Mouse (Mus musculus) midbrain, postnatal 0 days (tissue): ENCODE data around the gene Rab43. TPM values are rescaled to one million over a fixed set of nuclear protein-coding genes. Genes with fewer than 3 reads are reported as not detected.
A peak's percentile ranks its signal among the peaks of the same experiment; 100 is the strongest.

Experiments
- ATAC-seq: fragments of 200-750 bp; cut with Nextera tagmentation; 2 replicates; pipeline ENCODE4 v1.8.0; 2017; ENCODE audit warnings: moderate number of reproducible peaks, mild to moderate bottlenecking, moderate TSS enrichment, moderate library complexity; ENCODE audit not compliant: low FRiP score
- DNase-seq: peaks from one replicate; pipeline ENCODE4 v3.0.0-alpha.2; 2015; ENCODE audit warnings: low spot score
- H3K27ac ChIP-seq: fragments of 300-500 bp; sonication (generic); 2 replicates; pipeline ENCODE4 v1.5.1; 2014; ENCODE audit warnings: low read depth, mild to moderate bottlenecking, low read length, mixed read lengths
- H3K27me3 ChIP-seq: fragments of 300-500 bp; sonication (generic); 2 replicates; pipeline ENCODE4 v1.6.1; 2014; ENCODE audit warnings: low read length, control low read depth, mixed read lengths; ENCODE audit not compliant: insufficient read depth
- H3K36me3 ChIP-seq: fragments of 300-500 bp; sonication (generic); 2 replicates; pipeline ENCODE4 v1.6.1; 2014; ENCODE audit warnings: low read length, control low read depth, mixed read lengths; ENCODE audit not compliant: insufficient read depth
- H3K4me1 ChIP-seq: fragments of 300-500 bp; sonication (generic); 2 replicates; pipeline ENCODE4 v1.6.1; 2014; ENCODE audit warnings: mild to moderate bottlenecking, control low read depth, antibody characterized with exemption, low read length, mixed read lengths; ENCODE audit not compliant: insufficient read depth
- H3K4me2 ChIP-seq: fragments of 300-500 bp; sonication (generic); 2 replicates; pipeline ENCODE4 v1.6.1; 2014; ENCODE audit warnings: low read depth, mild to moderate bottlenecking, low read length, mixed read lengths; ENCODE audit not compliant: poor library complexity, severe bottlenecking
- H3K4me3 ChIP-seq: fragments of 300-500 bp; sonication (generic); 2 replicates; pipeline ENCODE4 v1.5.1; 2014; ENCODE audit warnings: low read depth, mild to moderate bottlenecking, low read length, moderate library complexity
- H3K9ac ChIP-seq: fragments of 300-500 bp; sonication (generic); replicated peaks from 2 replicates; pipeline ENCODE4 v1.6.1; 2014; ENCODE audit warnings: mild to moderate bottlenecking, low read length, moderate library complexity, mixed read lengths; ENCODE audit not compliant: poor library complexity, severe bottlenecking
- H3K9me3 ChIP-seq: fragments of 300-500 bp; sonication (generic); 2 replicates; pipeline ENCODE4 v1.6.1; 2016; ENCODE audit warnings: low read length, control low read depth
- CTCF ChIP-seq: IDR thresholded peaks from 2 replicates; pipeline ENCODE4 v1.5.1; 2016; ENCODE audit warnings: antibody characterized with exemption, mild to moderate bottlenecking
- WGBS: fragments of 180-500 bp; shearing (Covaris S2); extraction: QIAGEN DNeasy Blood & Tissue Kit; methylation state at CpG from one replicate; pipeline ENCODE4 v1.1.7; 2014; 5-methylcytosine and 5-hydroxymethylcytosine counted together
- polyA plus RNA-seq: library from polyadenylated mRNA; unstranded; fragments of >200 nt; fragmentation: Nextera tagmentation; extraction: Ambion mirVana; gene quantifications from 2 replicates; pipeline ENCODE4 v1.2.1, GENCODE M21; 2015
- total RNA-seq: library from RNA; depleted of rRNA; stranded (reverse); fragments of >200 nt; gene quantifications from 2 replicates; pipeline ENCODE4 v1.2.3, GENCODE M21; 2014

Rab43 gene
- total and polyA plus RNA-seq, 2 experiments from 2014 or later: 9.9 to 31.6 TPM

GRCm38 (mm10) chr6:87787108-87787890 lies 24.7 kb downstream of the Rab43 start:
- no peak overlapping the region for H3K9ac ChIP-seq
- no peak for DNase-seq
- TF ChIP-seq CTCF: no peak
- WGBS: 89% methylated on average over 6 of the region's 6 CpGs
- H3K9me3 ChIP-seq: no peaks in the 10 kb centered on the region
- no peak overlapping the region for H3K27ac ChIP-seq
- H3K4me1 ChIP-seq: no peaks in the 10 kb centered on the region
- no peaks in the 10 kb centered on the region for H3K27me3 ChIP-seq
- no peak overlapping the region for H3K4me2 ChIP-seq
- ATAC-seq: no peak
- peaks cover 14% of the 10 kb centered on the region for H3K36me3 ChIP-seq
- H3K4me3 ChIP-seq: no peak overlapping the region

DNA sequence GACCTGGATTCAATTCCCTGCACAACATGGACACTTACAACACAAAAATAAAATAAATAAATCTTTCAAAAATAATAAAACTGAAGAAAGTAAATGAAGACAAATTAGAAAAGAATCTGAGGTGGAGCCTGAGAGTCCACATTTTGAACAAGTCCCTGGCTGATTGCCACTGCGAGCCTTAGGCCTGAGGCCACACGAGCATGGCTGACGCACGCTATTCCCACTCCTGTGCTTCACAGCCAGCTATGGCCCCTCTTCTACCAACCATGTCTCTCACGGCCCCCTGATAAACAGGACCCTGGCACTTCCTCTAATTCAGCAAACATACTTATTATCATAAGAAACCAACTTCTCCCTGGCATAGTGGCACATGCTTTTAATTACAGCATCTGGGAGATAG lies 25.3 kb downstream of the Rab43 start:
- TF ChIP-seq CTCF: no peak
- DNase-seq (no peak), ATAC-seq (no peak)
- 81% methylated on average over 5 of the region's 5 CpGs for WGBS
- no peak overlapping the region for H3K27ac ChIP-seq
- H3K4me1 ChIP-seq: no peaks in the 10 kb centered on the region
- H3K4me2 ChIP-seq: no peak overlapping the region
- H3K36me3 ChIP-seq: peaks cover 8% of the 10 kb centered on the region; the same call in 1 of the 2 replicates
- H3K27me3 ChIP-seq: no peaks in the 10 kb centered on the region
- H3K9me3 ChIP-seq: no peaks in the 10 kb centered on the region
- no peak overlapping the region for H3K9ac ChIP-seq
- H3K4me3 ChIP-seq: no peak overlapping the region

- Histone ChIP-seq H3K27me3 (no peaks in the 10 kb centered on the region), H3K4me3 (no peak overlapping the region), H3K9me3 (no peaks in the 10 kb centered on the region), H3K9ac (no peak overlapping the region), H3K4me1 (no peaks in the 10 kb centered on the region), H3K4me2 (no peak overlapping the region), H3K36me3 (no peaks in the 10 kb centered on the region), H3K27ac (no peak overlapping the region)
- ATAC-seq: no peak
- DNase-seq: no peak
- 80% methylated on average over 8 of the region's 8 CpGs for WGBS
- TF ChIP-seq CTCF: no peak
These were observed 27.9 kb downstream of the Rab43 start for GRCm38 (mm10) chr6:87784033-87784432.

DNA sequence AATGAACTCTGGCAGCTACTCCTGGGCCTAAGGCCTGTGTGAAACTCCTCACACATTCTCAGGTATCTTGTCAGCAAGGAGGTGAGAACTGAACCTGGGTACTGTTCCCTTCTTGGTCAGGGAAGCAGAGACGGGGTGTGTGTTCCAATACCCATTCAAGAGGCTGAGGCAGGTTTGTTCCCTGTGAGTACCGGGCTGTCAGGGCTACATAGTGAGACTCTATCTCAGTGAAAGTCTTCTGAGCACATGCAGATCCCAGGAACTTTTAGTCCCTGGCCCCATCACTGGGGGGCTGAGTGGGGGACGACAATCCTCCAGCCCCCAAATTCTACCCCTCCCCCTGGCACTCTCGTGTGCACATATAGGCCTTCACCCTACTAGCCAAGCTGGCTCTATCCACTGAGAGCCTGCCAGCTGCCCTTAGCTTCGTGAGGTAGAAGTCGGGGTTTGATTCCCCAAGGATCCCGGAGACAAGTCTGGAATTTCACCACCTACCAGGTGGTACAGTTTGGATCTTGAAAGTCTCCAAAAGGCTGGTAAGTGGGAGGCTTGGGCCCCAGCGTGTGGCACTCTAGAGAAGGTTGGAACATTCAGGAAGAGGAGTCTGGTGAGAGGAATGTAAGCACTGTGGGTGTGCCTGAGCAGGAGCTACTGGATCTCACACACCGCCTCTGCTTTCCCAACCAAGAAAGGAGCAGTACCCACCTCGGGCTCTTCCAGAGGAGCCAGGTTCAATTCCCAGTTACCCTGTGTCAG lies 31.2 kb downstream of the Rab43 start:
- ATAC-seq (no peak), DNase-seq (no peak)
- no peak overlapping the region for H3K27ac ChIP-seq
- 83% methylated on average over 10 of the region's 10 CpGs for WGBS
- H3K27me3 ChIP-seq: no peaks in the 10 kb centered on the region
- H3K36me3 ChIP-seq: no peaks in the 10 kb centered on the region
- H3K4me3 ChIP-seq: no peak overlapping the region
- H3K4me2 ChIP-seq: no peak overlapping the region
- no peaks in the 10 kb centered on the region for H3K4me1 ChIP-seq
- H3K9me3 ChIP-seq: no peaks in the 10 kb centered on the region
- no peak for TF ChIP-seq CTCF
- H3K9ac ChIP-seq: no peak overlapping the region

DNA sequence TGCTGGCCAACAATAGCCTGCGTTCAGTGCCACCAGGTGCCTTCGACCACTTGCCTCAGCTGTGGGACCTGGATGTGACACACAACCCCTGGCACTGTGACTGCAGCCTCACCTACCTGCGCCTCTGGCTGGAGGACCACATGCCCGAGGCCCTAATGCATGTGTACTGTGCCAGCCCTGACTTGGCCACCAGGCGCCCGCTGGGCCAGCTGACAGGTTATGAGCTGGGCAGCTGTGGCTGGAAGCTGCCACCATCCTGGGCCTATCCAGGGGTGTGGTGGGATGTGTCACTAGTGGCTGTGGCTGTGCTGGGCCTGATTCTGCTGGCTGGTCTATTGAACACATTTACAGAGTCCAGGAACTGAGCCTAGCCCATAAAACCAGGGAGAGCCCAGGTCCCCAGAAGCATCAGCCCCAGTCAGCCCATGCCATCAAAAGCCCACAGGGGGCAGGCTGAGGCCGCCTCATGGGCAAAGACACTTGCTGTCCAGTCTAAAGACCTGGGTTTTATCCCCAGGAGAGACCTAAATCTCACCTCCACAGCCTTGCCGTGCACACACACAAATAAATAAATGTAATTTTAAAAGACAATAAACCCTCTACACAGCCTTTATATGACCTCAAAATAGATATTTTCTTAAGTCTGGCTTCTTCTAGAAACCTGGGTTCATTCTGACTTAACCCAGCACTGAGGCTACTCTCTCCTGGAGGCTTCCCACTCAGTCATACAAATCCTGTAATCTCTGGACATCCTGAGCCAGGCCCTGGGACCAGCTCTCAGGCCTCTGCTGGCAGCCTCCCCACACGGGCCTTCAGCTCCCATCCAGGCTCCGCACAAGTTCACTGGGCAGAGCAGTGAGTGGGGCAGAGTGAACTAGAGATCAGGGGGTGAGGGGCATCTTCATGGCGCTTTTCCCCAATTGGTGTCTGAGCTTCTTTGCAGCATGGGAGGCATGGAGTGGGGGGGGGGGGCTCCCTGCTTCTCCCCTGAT lies 32.5 kb downstream of the Rab43 start:
- DNase-seq: no peak
- Histone ChIP-seq H3K4me3 (no peak overlapping the region), H3K27ac (no peak overlapping the region), H3K9me3 (no peaks in the 10 kb centered on the region), H3K9ac (no peak overlapping the region), H3K27me3 (no peaks in the 10 kb centered on the region), H3K36me3 (no peaks in the 10 kb centered on the region), H3K4me1 (no peaks in the 10 kb centered on the region), H3K4me2 (no peak overlapping the region)
- TF ChIP-seq CTCF: peak; percentile 16; the same call in 1 of the 2 replicates
- ATAC-seq: no peak
- WGBS: 83% methylated on average over 11 of the region's 11 CpGs
